Mouse (Mus musculus) midbrain, postnatal 0 days (tissue): ENCODE data around the gene Als2cr12. TPM values are rescaled to one million over a fixed set of nuclear protein-coding genes. Genes with fewer than 3 reads are reported as not detected.

Experiments
- ATAC-seq: fragments of 200-750 bp; cut with Nextera tagmentation; 2 replicates; pipeline ENCODE4 v1.8.0; 2017; ENCODE audit warnings: moderate number of reproducible peaks, mild to moderate bottlenecking, moderate TSS enrichment, moderate library complexity; ENCODE audit not compliant: low FRiP score
- DNase-seq: peaks from one replicate; pipeline ENCODE4 v3.0.0-alpha.2; 2015; ENCODE audit warnings: low spot score
- H3K27ac ChIP-seq: fragments of 300-500 bp; sonication (generic); 2 replicates; pipeline ENCODE4 v1.5.1; 2014; ENCODE audit warnings: low read depth, mild to moderate bottlenecking, low read length, mixed read lengths
- H3K27me3 ChIP-seq: fragments of 300-500 bp; sonication (generic); 2 replicates; pipeline ENCODE4 v1.6.1; 2014; ENCODE audit warnings: low read length, control low read depth, mixed read lengths; ENCODE audit not compliant: insufficient read depth
- H3K36me3 ChIP-seq: fragments of 300-500 bp; sonication (generic); 2 replicates; pipeline ENCODE4 v1.6.1; 2014; ENCODE audit warnings: low read length, control low read depth, mixed read lengths; ENCODE audit not compliant: insufficient read depth
- H3K4me1 ChIP-seq: fragments of 300-500 bp; sonication (generic); 2 replicates; pipeline ENCODE4 v1.6.1; 2014; ENCODE audit warnings: mild to moderate bottlenecking, control low read depth, antibody characterized with exemption, low read length, mixed read lengths; ENCODE audit not compliant: insufficient read depth
- H3K4me2 ChIP-seq: fragments of 300-500 bp; sonication (generic); 2 replicates; pipeline ENCODE4 v1.6.1; 2014; ENCODE audit warnings: low read depth, mild to moderate bottlenecking, low read length, mixed read lengths; ENCODE audit not compliant: poor library complexity, severe bottlenecking
- H3K4me3 ChIP-seq: fragments of 300-500 bp; sonication (generic); 2 replicates; pipeline ENCODE4 v1.5.1; 2014; ENCODE audit warnings: low read depth, mild to moderate bottlenecking, low read length, moderate library complexity
- H3K9ac ChIP-seq: fragments of 300-500 bp; sonication (generic); replicated peaks from 2 replicates; pipeline ENCODE4 v1.6.1; 2014; ENCODE audit warnings: mild to moderate bottlenecking, low read length, moderate library complexity, mixed read lengths; ENCODE audit not compliant: poor library complexity, severe bottlenecking
- H3K9me3 ChIP-seq: fragments of 300-500 bp; sonication (generic); 2 replicates; pipeline ENCODE4 v1.6.1; 2016; ENCODE audit warnings: low read length, control low read depth
- CTCF ChIP-seq: IDR thresholded peaks from 2 replicates; pipeline ENCODE4 v1.5.1; 2016; ENCODE audit warnings: antibody characterized with exemption, mild to moderate bottlenecking
- WGBS: fragments of 180-500 bp; shearing (Covaris S2); extraction: QIAGEN DNeasy Blood & Tissue Kit; methylation state at CpG from one replicate; pipeline ENCODE4 v1.1.7; 2014; 5-methylcytosine and 5-hydroxymethylcytosine counted together
- polyA plus RNA-seq: library from polyadenylated mRNA; unstranded; fragments of >200 nt; fragmentation: Nextera tagmentation; extraction: Ambion mirVana; gene quantifications from 2 replicates; pipeline ENCODE4 v1.2.1, GENCODE M21; 2015
- total RNA-seq: library from RNA; depleted of rRNA; stranded (reverse); fragments of >200 nt; gene quantifications from 2 replicates; pipeline ENCODE4 v1.2.3, GENCODE M21; 2014

The Als2cr12 gene
- total and polyA plus RNA-seq, 2 experiments from 2014 or later = not detected

- Histone ChIP-seq H3K4me1 (no peaks in the 10 kb centered on the region), H3K9me3 (no peaks in the 10 kb centered on the region), H3K36me3 (no peaks in the 10 kb centered on the region), H3K4me2 (no peak overlapping the region), H3K27me3 (no peaks in the 10 kb centered on the region), H3K27ac (no peak overlapping the region), H3K4me3 (no peak overlapping the region), H3K9ac (no peak overlapping the region)
- ATAC-seq = no peak
- WGBS = 92% methylated on average over 11 of the region's 11 CpGs
- no peak for TF ChIP-seq CTCF
- no peak for DNase-seq
These were observed 26.5 kb upstream of the Als2cr12 start for GRCm38 (mm10) chr1:58722115-58722938.

GRCm38 (mm10) chr1:58720988-58721387, 25.2 kb upstream of the Als2cr12 start:
- Histone ChIP-seq H3K9me3 (no peaks in the 10 kb centered on the region), H3K4me2 (no peak overlapping the region), H3K4me3 (no peak overlapping the region), H3K27ac (no peak overlapping the region), H3K27me3 (no peaks in the 10 kb centered on the region), H3K36me3 (no peaks in the 10 kb centered on the region), H3K4me1 (no peaks in the 10 kb centered on the region), H3K9ac (no peak overlapping the region)
- no peak for ATAC-seq
- 86% methylated on average over 4 of the region's 4 CpGs for WGBS
- no peak for DNase-seq
- no peak for TF ChIP-seq CTCF

GRCm38 (mm10) chr1:58720090-58720489, 24.3 kb upstream of the Als2cr12 start:
- Histone ChIP-seq H3K4me3 (no peak overlapping the region), H3K27me3 (no peaks in the 10 kb centered on the region), H3K4me1 (no peaks in the 10 kb centered on the region), H3K27ac (no peak overlapping the region), H3K9me3 (no peaks in the 10 kb centered on the region), H3K9ac (no peak overlapping the region), H3K4me2 (no peak overlapping the region), H3K36me3 (no peaks in the 10 kb centered on the region)
- DNase-seq (no peak), ATAC-seq (no peak)
- TF ChIP-seq CTCF = no peak
- 92% methylated on average over 8 of the region's 8 CpGs for WGBS

- Histone ChIP-seq H3K4me3 (no peak overlapping the region), H3K4me2 (no peak overlapping the region), H3K27ac (no peak overlapping the region), H3K9me3 (no peaks in the 10 kb centered on the region), H3K9ac (no peak overlapping the region), H3K4me1 (no peaks in the 10 kb centered on the region), H3K27me3 (no peaks in the 10 kb centered on the region), H3K36me3 (no peaks in the 10 kb centered on the region)
- DNase-seq (no peak), ATAC-seq (no peak)
- WGBS = 91% methylated on average over 7 of the region's 7 CpGs
- TF ChIP-seq CTCF = no peak
These were observed 23.7 kb upstream of the Als2cr12 start for GRCm38 (mm10) chr1:58719356-58719945.

GRCm38 (mm10) chr1:58717589-58718270, 21.9 kb upstream of the Als2cr12 start:
- H3K9ac ChIP-seq = no peak overlapping the region
- H3K36me3 ChIP-seq = no peaks in the 10 kb centered on the region
- no peaks in the 10 kb centered on the region for H3K27me3 ChIP-seq
- no peak overlapping the region for H3K27ac ChIP-seq
- no peak overlapping the region for H3K4me3 ChIP-seq
- no peak overlapping the region for H3K4me2 ChIP-seq
- no peak for ATAC-seq
- H3K4me1 ChIP-seq = peaks cover 4% of the 10 kb centered on the region; the same call in 1 of the 2 replicates
- H3K9me3 ChIP-seq = no peaks in the 10 kb centered on the region
- no peak for TF ChIP-seq CTCF
- WGBS = 94% methylated on average over 8 of the region's 8 CpGs
- DNase-seq = no peak

GRCm38 (mm10) chr1:58716883-58717220, 21.1 kb upstream of the Als2cr12 start:
- no peak for TF ChIP-seq CTCF
- 95% methylated on average over 4 of the region's 4 CpGs for WGBS
- no peaks in the 10 kb centered on the region for H3K36me3 ChIP-seq
- no peak overlapping the region for H3K9ac ChIP-seq
- H3K27ac ChIP-seq = no peak overlapping the region
- no peak for DNase-seq
- H3K4me1 ChIP-seq = peaks cover 4% of the 10 kb centered on the region; the same call in 1 of the 2 replicates
- no peak overlapping the region for H3K4me3 ChIP-seq
- H3K9me3 ChIP-seq = no peaks in the 10 kb centered on the region
- no peak overlapping the region for H3K4me2 ChIP-seq
- no peaks in the 10 kb centered on the region for H3K27me3 ChIP-seq
- no peak for ATAC-seq
